Mouse (Mus musculus) forebrain, embryonic 16.5 days (tissue): ENCODE data around the gene Antxr1. TPM values are rescaled to one million over a fixed set of nuclear protein-coding genes. Genes with fewer than 3 reads are reported as not detected.

Source experiments
- ATAC-seq: fragments of 200-750 bp; cut with Nextera tagmentation; 2 replicates; pipeline ENCODE4 v1.8.0; 2017; ENCODE audit warnings: mild to moderate bottlenecking, moderate library complexity
- H3K27ac ChIP-seq: fragments of 300-500 bp; sonication (generic); 2 replicates; pipeline ENCODE4 v1.5.1; 2014; ENCODE audit warnings: low read length, control low read depth
- H3K27me3 ChIP-seq: fragments of 300-500 bp; sonication (generic); replicated peaks from 2 replicates; pipeline ENCODE4 v1.6.1; 2014; ENCODE audit warnings: low read length; ENCODE audit not compliant: control insufficient read depth, insufficient read depth
- H3K36me3 ChIP-seq: fragments of 300-500 bp; sonication (generic); 2 replicates; pipeline ENCODE4 v1.6.1; 2014; ENCODE audit not compliant: control insufficient read depth, insufficient read depth
- H3K4me1 ChIP-seq: fragments of 300-500 bp; sonication (generic); replicated peaks from 2 replicates; pipeline ENCODE4 v1.6.1; 2014; ENCODE audit warnings: low read length; ENCODE audit not compliant: control insufficient read depth, insufficient read depth
- H3K4me2 ChIP-seq: fragments of 300-500 bp; sonication (generic); 2 replicates; pipeline ENCODE4 v1.6.1; 2014; ENCODE audit warnings: mild to moderate bottlenecking, low read length, control low read depth
- H3K4me3 ChIP-seq: fragments of 300-500 bp; sonication (generic); replicated peaks from 2 replicates; pipeline ENCODE4 v1.5.1; 2014; ENCODE audit warnings: mild to moderate bottlenecking, low read length, control low read depth
- H3K9ac ChIP-seq: fragments of 300-500 bp; sonication (generic); replicated peaks from 2 replicates; pipeline ENCODE4 v1.6.1; 2014; ENCODE audit warnings: low read depth, low read length, control low read depth
- H3K9me3 ChIP-seq: fragments of 300-500 bp; sonication (generic); 2 replicates; pipeline ENCODE4 v1.6.1; 2016; ENCODE audit warnings: low read length; ENCODE audit not compliant: control insufficient read depth
- WGBS: fragments of 180-500 bp; shearing (Covaris S2); extraction: QIAGEN DNeasy Blood & Tissue Kit; methylation state at CpG from one replicate; pipeline ENCODE4 v1.1.7; 2014; 5-methylcytosine and 5-hydroxymethylcytosine counted together
- polyA plus RNA-seq: library from polyadenylated mRNA; unstranded; fragments of >200 nt; fragmentation: Nextera tagmentation; extraction: Ambion mirVana; gene quantifications from 2 replicates; pipeline ENCODE4 v1.2.1, GENCODE M21; 2015

Antxr1 gene
- polyA plus RNA-seq, 1 experiment from 2014 or later, result 3.1 TPM

- H3K4me1 ChIP-seq, result no peaks in the 10 kb centered on the region
- H3K27me3 ChIP-seq, result no peaks in the 10 kb centered on the region
- H3K9ac ChIP-seq, result no peak overlapping the region
- ATAC-seq, result peak; percentile 45; the same call in 1 of the 2 replicates
- no peak overlapping the region for H3K4me3 ChIP-seq
- H3K4me2 ChIP-seq, result no peak overlapping the region
- no peaks in the 10 kb centered on the region for H3K9me3 ChIP-seq
- H3K36me3 ChIP-seq, result no peaks in the 10 kb centered on the region
- no peak overlapping the region for H3K27ac ChIP-seq
- WGBS, result 54% methylated on average over 9 of the region's 9 CpGs
These were observed 91.2 kb downstream of the Antxr1 start for GRCm38 (mm10) chr6:87244117-87245100.

- Histone ChIP-seq H3K27ac (no peak overlapping the region), H3K9ac (no peak overlapping the region), H3K4me3 (no peak overlapping the region), H3K9me3 (no peaks in the 10 kb centered on the region), H3K27me3 (no peaks in the 10 kb centered on the region), H3K36me3 (no peaks in the 10 kb centered on the region), H3K4me1 (peaks cover 1% of the 10 kb centered on the region; the same call in 1 of the 2 replicates), H3K4me2 (no peak overlapping the region)
- 80% methylated on average over 4 of the region's 4 CpGs for WGBS
- no peak for ATAC-seq
These were observed 98.4 kb downstream of the Antxr1 start for GRCm38 (mm10) chr6:87237260-87237659.

GRCm38 (mm10) chr6:87236061-87236460 is 99.6 kb downstream of the Antxr1 start:
- Histone ChIP-seq H3K4me1 (peaks cover 3% of the 10 kb centered on the region; the same call in 1 of the 2 replicates), H3K4me3 (no peak overlapping the region), H3K36me3 (no peaks in the 10 kb centered on the region), H3K27me3 (no peaks in the 10 kb centered on the region), H3K9ac (no peak overlapping the region), H3K9me3 (no peaks in the 10 kb centered on the region), H3K4me2 (no peak overlapping the region), H3K27ac (no peak overlapping the region)
- ATAC-seq, result no peak
- 64% methylated on average over 8 of the region's 8 CpGs for WGBS

GRCm38 (mm10) chr6:87233111-87233510 is 102.5 kb downstream of the Antxr1 start:
- WGBS, result 78% methylated on average over 4 of the region's 4 CpGs
- Histone ChIP-seq H3K4me3 (no peak overlapping the region), H3K27me3 (no peaks in the 10 kb centered on the region), H3K36me3 (no peaks in the 10 kb centered on the region), H3K9me3 (no peaks in the 10 kb centered on the region), H3K4me2 (no peak overlapping the region), H3K27ac (no peak overlapping the region), H3K9ac (no peak overlapping the region), H3K4me1 (peaks cover 3% of the 10 kb centered on the region; the same call in 1 of the 2 replicates)
- no peak for ATAC-seq

- H3K36me3 ChIP-seq, result no peaks in the 10 kb centered on the region
- no peak for ATAC-seq
- no peak overlapping the region for H3K4me2 ChIP-seq
- H3K27me3 ChIP-seq, result no peaks in the 10 kb centered on the region
- H3K4me1 ChIP-seq, result peaks cover 3% of the 10 kb centered on the region; the same call in 1 of the 2 replicates
- no peak overlapping the region for H3K4me3 ChIP-seq
- WGBS, result 94% methylated on average over 2 of the region's 2 CpGs
- no peak overlapping the region for H3K9ac ChIP-seq
- no peak overlapping the region for H3K27ac ChIP-seq
- H3K9me3 ChIP-seq, result no peaks in the 10 kb centered on the region
These were observed 105.6 kb downstream of the Antxr1 start for GRCm38 (mm10) chr6:87230041-87230440.

GRCm38 (mm10) chr6:87227940-87228339 is 107.7 kb downstream of the Antxr1 start:
- no peak for ATAC-seq
- no peak overlapping the region for H3K4me3 ChIP-seq
- WGBS, result 74% methylated on average over 10 of the region's 10 CpGs
- H3K9ac ChIP-seq, result no peak overlapping the region
- H3K4me2 ChIP-seq, result no peak overlapping the region
- H3K36me3 ChIP-seq, result no peaks in the 10 kb centered on the region
- H3K27me3 ChIP-seq, result no peaks in the 10 kb centered on the region
- peaks cover 3% of the 10 kb centered on the region; the same call in 1 of the 2 replicates for H3K4me1 ChIP-seq
- H3K27ac ChIP-seq, result no peak overlapping the region
- H3K9me3 ChIP-seq, result no peaks in the 10 kb centered on the region

- H3K4me3 ChIP-seq, result no peak overlapping the region
- H3K27ac ChIP-seq, result no peak overlapping the region
- H3K36me3 ChIP-seq, result no peaks in the 10 kb centered on the region
- 0 out of 2 replicates have a peak, but pooled peaks cover 2% of the 10 kb centered on the region for H3K4me1 ChIP-seq
- no peaks in the 10 kb centered on the region for H3K27me3 ChIP-seq
- H3K4me2 ChIP-seq, result no peak overlapping the region
- no peak overlapping the region for H3K9ac ChIP-seq
- no peak for ATAC-seq
- 86% methylated on average over 4 of the region's 4 CpGs for WGBS
- H3K9me3 ChIP-seq, result no peaks in the 10 kb centered on the region
These were observed 109.3 kb downstream of the Antxr1 start for GRCm38 (mm10) chr6:87226315-87226714.

GRCm38 (mm10) chr6:87225286-87225685 is 110.3 kb downstream of the Antxr1 start:
- Histone ChIP-seq H3K4me2 (no peak overlapping the region), H3K9me3 (no peaks in the 10 kb centered on the region), H3K9ac (no peak overlapping the region), H3K27ac (no peak overlapping the region), H3K4me1 (0 out of 2 replicates have a peak, but pooled peaks cover 2% of the 10 kb centered on the region), H3K4me3 (no peak overlapping the region), H3K36me3 (no peaks in the 10 kb centered on the region), H3K27me3 (no peaks in the 10 kb centered on the region)
- WGBS, result 94% methylated on average over 1 of the region's 1 CpGs
- ATAC-seq, result no peak

- no peak overlapping the region for H3K9ac ChIP-seq
- no peak overlapping the region for H3K27ac ChIP-seq
- no peak for ATAC-seq
- no peaks in the 10 kb centered on the region for H3K36me3 ChIP-seq
- no peaks in the 10 kb centered on the region for H3K9me3 ChIP-seq
- H3K4me2 ChIP-seq, result no peak overlapping the region
- 52% methylated on average over 10 of the region's 10 CpGs for WGBS
- H3K4me1 ChIP-seq, result 0 out of 2 replicates have a peak, but pooled peaks cover 2% of the 10 kb centered on the region
- H3K27me3 ChIP-seq, result no peaks in the 10 kb centered on the region
- no peak overlapping the region for H3K4me3 ChIP-seq
These were observed 112.6 kb downstream of the Antxr1 start for GRCm38 (mm10) chr6:87222854-87223631.
